Mouse (Mus musculus) ES-Bruce4 (cell line): ENCODE results near the gene Phc3. TPM values are rescaled to one million over a fixed set of nuclear protein-coding genes. Genes with fewer than 3 reads are reported as not detected.

Experiments
- H3K27ac ChIP-seq: 2 replicates; pipeline ENCODE4 v1.5.1; 2012; ENCODE audit warnings: low read length, inconsistent platforms; ENCODE audit not compliant: insufficient read depth
- H3K27me3 ChIP-seq: 2 replicates; pipeline ENCODE4 v1.6.1; 2012; ENCODE audit warnings: mild to moderate bottlenecking, low read length, inconsistent platforms; ENCODE audit not compliant: control insufficient read depth, poor library complexity, insufficient read depth, severe bottlenecking
- H3K36me3 ChIP-seq: 2 replicates; pipeline ENCODE4 v1.6.1; 2012; ENCODE audit warnings: inconsistent platforms, mild to moderate bottlenecking, low read length, moderate library complexity; ENCODE audit not compliant: control insufficient read depth, poor library complexity, insufficient read depth, severe bottlenecking
- H3K4me1 ChIP-seq: one replicate; pipeline ENCODE4 v1.8.1; 2011; ENCODE audit warnings: low read length; ENCODE audit not compliant: control insufficient read depth, insufficient read depth
- H3K4me3 ChIP-seq: 2 replicates; pipeline ENCODE4 v1.5.1; 2011; ENCODE audit warnings: low read depth, mild to moderate bottlenecking, low read length
- H3K9ac ChIP-seq: 2 replicates; pipeline ENCODE4 v1.6.1; 2012; ENCODE audit warnings: low read depth, mild to moderate bottlenecking, inconsistent platforms; ENCODE audit not compliant: poor library complexity, severe bottlenecking
- H3K9me3 ChIP-seq: replicated peaks from 2 replicates; pipeline ENCODE4 v1.6.1; 2012; ENCODE audit warnings: mild to moderate bottlenecking, low read length, inconsistent platforms; ENCODE audit not compliant: control insufficient read depth, poor library complexity, insufficient read depth, severe bottlenecking
- CTCF ChIP-seq: IDR thresholded peaks from one replicate; pipeline ENCODE4 v1.8.1; 2011; ENCODE audit warnings: low read depth, low read length
- EP300 ChIP-seq: IDR thresholded peaks from 2 replicates; pipeline ENCODE4 v1.6.1; 2011; ENCODE audit warnings: low read depth, low read length; ENCODE audit not compliant: insufficient read depth
- POLR2A ChIP-seq: IDR thresholded peaks from one replicate; pipeline ENCODE4 v1.8.1; 2011; ENCODE audit warnings: low read length; ENCODE audit not compliant: insufficient read depth
- polyA plus RNA-seq: library from polyadenylated mRNA; stranded (reverse); fragments of >200 nt; gene quantifications from 2 replicates; pipeline ENCODE4 v1.2.4, GENCODE M21; 2011; ENCODE audit warnings: low read depth; ENCODE audit not compliant: missing spikeins, insufficient read depth, insufficient read length

The Phc3 gene
- polyA plus RNA-seq, 1 experiment = 18.4 TPM

DNA sequence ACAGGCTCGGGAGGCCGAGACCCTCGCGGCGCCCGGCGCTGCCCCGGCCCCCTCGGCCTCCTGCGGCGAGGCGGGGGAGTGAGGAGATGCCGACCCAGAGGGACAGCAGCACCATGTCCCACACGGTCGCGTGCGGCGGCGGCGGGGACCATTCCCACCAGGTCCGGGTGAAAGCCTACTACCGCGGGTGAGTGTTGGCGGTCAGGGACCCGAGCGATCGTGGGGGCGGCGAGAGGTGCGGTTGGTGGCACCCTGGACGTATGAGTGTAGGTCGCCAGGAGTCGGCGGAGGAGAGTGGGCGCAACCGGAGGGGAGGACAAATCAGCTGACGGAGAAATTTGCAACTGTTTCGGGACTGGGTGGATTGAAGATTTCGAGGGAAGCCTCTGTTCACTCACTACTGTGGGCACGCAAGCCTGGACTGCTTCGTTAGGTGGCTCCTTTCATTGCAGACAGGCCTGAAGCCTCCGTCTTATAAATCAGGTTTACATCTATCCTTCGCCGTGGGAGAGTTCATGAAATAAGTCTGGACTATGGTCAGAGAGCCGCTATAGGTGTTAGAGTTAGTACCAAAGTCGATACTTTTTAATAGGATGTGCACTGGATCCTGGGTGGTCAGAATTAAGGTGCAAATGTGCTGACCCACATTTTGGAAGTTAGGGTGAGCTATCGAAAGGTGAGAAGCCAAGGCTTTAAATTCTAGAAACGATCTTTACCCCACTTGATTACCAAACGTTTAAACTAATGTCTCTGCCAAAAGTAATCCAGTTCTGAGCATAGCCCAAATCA lies 26.9 kb upstream of the Phc3 start:
- H3K36me3 ChIP-seq = no peaks in the 10 kb centered on the region
- H3K27ac ChIP-seq = no peak overlapping the region
- H3K9ac ChIP-seq = peak overlapping the region; percentile 83
- H3K4me3 ChIP-seq = peak overlapping the region; percentile 89
- H3K27me3 ChIP-seq = no peaks in the 10 kb centered on the region
- no peaks in the 10 kb centered on the region for H3K9me3 ChIP-seq
- no peaks in the 10 kb centered on the region for H3K4me1 ChIP-seq
- TF ChIP-seq POLR2A (no peak), EP300 (no peak), CTCF (no peak)

DNA sequence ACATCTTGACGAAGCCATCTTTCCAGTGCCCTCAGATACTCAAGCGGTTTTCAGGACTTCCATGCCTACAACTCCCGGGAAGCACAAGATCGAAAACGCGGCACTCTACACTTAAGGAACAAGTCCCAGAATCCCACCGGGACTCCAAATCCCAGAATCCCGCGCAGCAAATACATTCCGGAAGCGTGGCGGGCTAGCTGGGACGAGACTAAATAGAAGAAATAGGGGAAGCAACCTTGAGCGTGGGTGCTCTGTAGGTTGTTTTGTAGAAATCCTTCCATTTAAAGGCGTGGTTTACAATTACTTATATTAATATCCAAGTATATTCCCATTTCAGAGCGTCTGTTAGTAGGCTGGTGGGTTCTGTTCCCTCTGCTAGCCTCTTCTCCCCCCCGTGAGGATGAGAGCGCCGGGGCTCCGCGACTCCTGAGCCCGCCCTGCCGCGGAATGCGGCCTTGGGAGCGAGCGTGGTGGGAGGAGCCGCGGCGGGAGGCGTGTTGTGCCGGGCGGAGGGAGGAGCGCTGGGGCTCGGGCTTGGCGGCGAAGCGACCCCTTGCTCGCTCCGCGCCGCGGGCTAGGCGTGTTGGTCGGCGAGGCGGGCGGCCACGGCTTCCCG lies 26.2 kb upstream of the Phc3 start, which contains the start of gene Prkci:
TSS of gene Prkci (plus strand) at position 465 of the 616 bp plus-strand sequence.
- Histone ChIP-seq H3K4me3 (peak within 1 kb of the TSS; percentile 89), H3K27me3 (no peaks in the 10 kb centered on the region), H3K36me3 (no peaks in the 10 kb centered on the region), H3K4me1 (no peaks in the 10 kb centered on the region), H3K27ac (peak within 1 kb of the TSS; percentile 42; the same call in 1 of the 2 replicates), H3K9me3 (no peaks in the 10 kb centered on the region), H3K9ac (peak within 1 kb of the TSS; percentile 83)
- TF ChIP-seq CTCF = no peak
- TF ChIP-seq POLR2A = peak; percentile 67
- TF ChIP-seq EP300 = no peak

DNA sequence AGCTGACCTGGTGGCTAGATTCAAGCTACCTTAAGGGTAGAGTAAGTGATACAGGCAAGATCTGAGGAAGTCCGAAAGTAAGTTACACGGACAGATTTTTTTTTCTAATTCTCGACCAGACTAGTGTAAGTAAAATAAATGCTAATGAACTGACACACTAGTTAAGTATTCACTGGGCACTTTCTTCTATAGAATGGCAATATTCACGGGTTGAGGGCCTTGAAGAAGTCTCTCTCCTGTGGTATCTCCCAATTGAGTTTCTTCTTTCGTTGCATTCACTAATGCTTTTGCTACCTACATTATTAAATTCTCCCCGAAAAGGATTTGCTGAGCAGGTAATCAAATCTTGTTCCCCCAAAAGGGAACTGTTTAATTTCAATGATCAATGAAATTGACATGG lies 25.6 kb upstream of the Phc3 start:
- H3K27me3 ChIP-seq = no peaks in the 10 kb centered on the region
- no peak for TF ChIP-seq CTCF
- no peak for TF ChIP-seq POLR2A
- TF ChIP-seq EP300 = no peak
- H3K4me3 ChIP-seq = peak overlapping the region; percentile 50
- H3K27ac ChIP-seq = peak overlapping the region; percentile 42; the same call in 1 of the 2 replicates
- no peaks in the 10 kb centered on the region for H3K36me3 ChIP-seq
- H3K4me1 ChIP-seq = no peaks in the 10 kb centered on the region
- H3K9me3 ChIP-seq = no peaks in the 10 kb centered on the region
- H3K9ac ChIP-seq = peak overlapping the region; percentile 57

DNA sequence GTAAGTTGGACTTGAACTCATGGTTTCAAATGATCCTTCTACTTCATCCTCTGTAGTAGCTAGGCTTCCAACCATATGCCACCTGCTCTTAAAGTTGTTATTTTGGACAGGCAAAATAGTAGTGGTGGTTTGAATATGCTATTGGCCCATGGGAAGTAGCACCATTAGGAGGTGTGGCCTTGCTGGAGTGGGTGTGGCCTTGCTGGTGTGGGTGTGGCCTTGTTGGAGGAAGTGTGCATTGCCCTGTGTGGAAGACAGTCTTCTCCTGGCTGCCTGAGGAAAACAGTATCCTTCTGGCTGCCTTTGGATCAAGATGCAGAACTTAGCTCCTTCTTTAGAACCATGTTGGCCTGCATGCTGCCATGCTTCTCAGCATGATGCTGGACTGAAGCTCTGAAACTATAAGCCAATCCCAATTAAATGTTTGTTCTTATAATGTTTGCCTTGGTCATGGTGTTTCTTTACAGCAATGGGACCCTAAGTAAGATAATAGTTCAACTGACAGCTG lies 23.9 kb upstream of the Phc3 start:
- no peak overlapping the region for H3K9ac ChIP-seq
- no peaks in the 10 kb centered on the region for H3K36me3 ChIP-seq
- no peaks in the 10 kb centered on the region for H3K9me3 ChIP-seq
- no peaks in the 10 kb centered on the region for H3K27me3 ChIP-seq
- TF ChIP-seq EP300 = no peak
- TF ChIP-seq POLR2A = no peak
- TF ChIP-seq CTCF = no peak
- H3K4me3 ChIP-seq = no peak overlapping the region
- H3K27ac ChIP-seq = no peak overlapping the region
- H3K4me1 ChIP-seq = no peaks in the 10 kb centered on the region

DNA sequence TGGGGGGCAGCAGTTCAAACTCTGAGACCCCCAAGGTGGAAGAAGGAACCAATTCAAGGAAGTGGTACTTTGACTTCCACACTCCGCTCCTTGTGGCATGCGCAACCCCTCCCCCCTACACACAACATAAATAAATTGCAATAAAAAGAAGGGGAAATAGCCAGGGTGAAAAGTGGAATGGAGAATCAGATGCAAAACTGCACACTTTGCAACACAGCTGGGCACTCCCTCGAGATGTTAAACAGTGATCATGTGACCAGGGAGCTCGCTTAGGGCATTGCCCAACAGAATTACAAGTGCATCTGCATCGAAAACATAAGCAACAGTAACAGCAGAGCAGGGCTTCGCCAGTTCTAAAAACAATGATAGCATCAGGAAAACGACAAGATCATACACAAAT lies 22.9 kb upstream of the Phc3 start:
- H3K4me1 ChIP-seq = no peaks in the 10 kb centered on the region
- H3K27ac ChIP-seq = no peak overlapping the region
- H3K36me3 ChIP-seq = no peaks in the 10 kb centered on the region
- no peaks in the 10 kb centered on the region for H3K9me3 ChIP-seq
- H3K9ac ChIP-seq = no peak overlapping the region
- H3K4me3 ChIP-seq = no peak overlapping the region
- H3K27me3 ChIP-seq = no peaks in the 10 kb centered on the region
- TF ChIP-seq POLR2A (no peak), EP300 (no peak), CTCF (no peak)
